Mouse (Mus musculus) ES-E14 (cell line): Measurements from ENCODE around the gene Slc7a6.

Experiments
- HCFC1 ChIP-seq: IDR thresholded peaks from 2 replicates; pipeline ENCODE4 v1.6.1; 2012; ENCODE audit warnings: low read length, inconsistent platforms, borderline replicate concordance; ENCODE audit not compliant: insufficient read depth
- MAFK ChIP-seq: IDR thresholded peaks from 2 replicates; pipeline ENCODE4 v1.6.1; 2014; ENCODE audit warnings: mild to moderate bottlenecking, low read depth, low read length, inconsistent platforms; ENCODE audit not compliant: insufficient read depth
- ZNF384 ChIP-seq: IDR thresholded peaks from 2 replicates; pipeline ENCODE4 v1.6.1; 2012; ENCODE audit warnings: low read depth, low read length, inconsistent platforms

- TF ChIP-seq ZNF384 (no peak), MAFK (no peak), HCFC1 (no peak)
These were observed 17.1 kb downstream of the Slc7a6 start for GRCm38 (mm10) chr8:106185628-106186270.
